Mouse (Mus musculus) limb, embryonic 13.5 days (tissue): ENCODE results near the gene Zfyve28. TPM values are rescaled to one million over a fixed set of nuclear protein-coding genes. Genes with fewer than 3 reads are reported as not detected.

Source experiments
- ATAC-seq: fragments of 200-750 bp; cut with Nextera tagmentation; 2 replicates; pipeline ENCODE4 v1.8.0; 2017; ENCODE audit warnings: low read depth, moderate number of reproducible peaks, moderate TSS enrichment; ENCODE audit not compliant: low FRiP score
- H3K27ac ChIP-seq: fragments of 300-500 bp; sonication (generic); 2 replicates; pipeline ENCODE4 v1.5.1; 2015; ENCODE audit warnings: inconsistent platforms, mild to moderate bottlenecking, moderate library complexity
- H3K27me3 ChIP-seq: fragments of 300-500 bp; sonication (generic); 2 replicates; pipeline ENCODE4 v1.6.1; 2015; ENCODE audit warnings: mild to moderate bottlenecking, inconsistent platforms
- H3K36me3 ChIP-seq: fragments of 300-500 bp; sonication (generic); 2 replicates; pipeline ENCODE4 v1.6.1; 2015; ENCODE audit warnings: inconsistent platforms, mild to moderate bottlenecking, moderate library complexity
- H3K4me1 ChIP-seq: fragments of 300-500 bp; sonication (generic); 2 replicates; pipeline ENCODE4 v1.6.1; 2015; ENCODE audit warnings: inconsistent platforms
- H3K4me2 ChIP-seq: fragments of 300-500 bp; sonication (generic); replicated peaks from 2 replicates; pipeline ENCODE4 v1.6.1; 2015; ENCODE audit warnings: inconsistent platforms, mild to moderate bottlenecking, moderate library complexity
- H3K4me3 ChIP-seq: fragments of 300-500 bp; sonication (generic); 2 replicates; pipeline ENCODE4 v1.5.1; 2015; ENCODE audit warnings: moderate library complexity, mild to moderate bottlenecking, inconsistent platforms
- H3K9ac ChIP-seq: fragments of 300-500 bp; sonication (generic); 2 replicates; pipeline ENCODE4 v1.6.1; 2015; ENCODE audit warnings: mild to moderate bottlenecking, inconsistent platforms
- H3K9me3 ChIP-seq: fragments of 300-500 bp; sonication (generic); 2 replicates; pipeline ENCODE4 v1.6.1; 2016; ENCODE audit warnings: inconsistent platforms
- WGBS: fragments of 180-500 bp; shearing (Covaris S2); methylation state at CpG from one replicate; pipeline ENCODE4 v1.1.7; 2015; 5-methylcytosine and 5-hydroxymethylcytosine counted together
- polyA plus RNA-seq: library from polyadenylated mRNA; unstranded; fragments of >200 nt; fragmentation: Nextera tagmentation; extraction: Ambion mirVana; gene quantifications from 2 replicates; pipeline ENCODE4 v1.2.1, GENCODE M21; 2015

The Zfyve28 gene
- polyA plus RNA-seq, 1 experiment from 2014 or later = 1.3 TPM

GRCm38 (mm10) chr5:34284156-34284750 lies 4.0 kb downstream of the Zfyve28 start:
- no peak overlapping the region for H3K4me2 ChIP-seq
- no peak overlapping the region for H3K9ac ChIP-seq
- H3K9me3 ChIP-seq = no peaks in the 10 kb centered on the region
- no peak for ATAC-seq
- WGBS = 39% methylated on average over 3 of the region's 3 CpGs
- no peak overlapping the region for H3K4me3 ChIP-seq
- peaks cover 70% of the 10 kb centered on the region for H3K27me3 ChIP-seq
- peaks cover 24% of the 10 kb centered on the region for H3K4me1 ChIP-seq
- H3K27ac ChIP-seq = no peak overlapping the region
- H3K36me3 ChIP-seq = no peaks in the 10 kb centered on the region

GRCm38 (mm10) chr5:34283355-34283754 lies 4.9 kb downstream of the Zfyve28 start:
- no peaks in the 10 kb centered on the region for H3K36me3 ChIP-seq
- no peak overlapping the region for H3K4me3 ChIP-seq
- H3K27me3 ChIP-seq = peaks cover 62% of the 10 kb centered on the region
- H3K9ac ChIP-seq = no peak overlapping the region
- no peak for ATAC-seq
- peaks cover 24% of the 10 kb centered on the region for H3K4me1 ChIP-seq
- no peak overlapping the region for H3K4me2 ChIP-seq
- WGBS = 82% methylated on average over 5 of the region's 5 CpGs
- no peaks in the 10 kb centered on the region for H3K9me3 ChIP-seq
- no peak overlapping the region for H3K27ac ChIP-seq

- no peaks in the 10 kb centered on the region for H3K9me3 ChIP-seq
- H3K4me2 ChIP-seq = no peak overlapping the region
- no peak for ATAC-seq
- no peak overlapping the region for H3K4me3 ChIP-seq
- H3K4me1 ChIP-seq = 0 out of 2 replicates have a peak, but pooled peaks cover 5% of the 10 kb centered on the region
- no peak overlapping the region for H3K27ac ChIP-seq
- WGBS = 67% methylated on average over 7 of the region's 7 CpGs
- no peaks in the 10 kb centered on the region for H3K36me3 ChIP-seq
- H3K9ac ChIP-seq = no peak overlapping the region
- H3K27me3 ChIP-seq = peaks cover 38% of the 10 kb centered on the region
These were observed 7.3 kb downstream of the Zfyve28 start for GRCm38 (mm10) chr5:34280976-34281375.

- 89% methylated on average over 9 of the region's 9 CpGs for WGBS
- ATAC-seq = no peak
- no peak overlapping the region for H3K9ac ChIP-seq
- H3K9me3 ChIP-seq = no peaks in the 10 kb centered on the region
- peaks cover 23% of the 10 kb centered on the region for H3K27me3 ChIP-seq
- no peak overlapping the region for H3K27ac ChIP-seq
- 0 out of 2 replicates have a peak, but pooled peaks cover 5% of the 10 kb centered on the region for H3K4me1 ChIP-seq
- H3K4me2 ChIP-seq = no peak overlapping the region
- no peaks in the 10 kb centered on the region for H3K36me3 ChIP-seq
- H3K4me3 ChIP-seq = no peak overlapping the region
These were observed 9.0 kb downstream of the Zfyve28 start for GRCm38 (mm10) chr5:34279214-34279613.

- WGBS = 74% methylated on average over 4 of the region's 4 CpGs
These were observed 10.2 kb downstream of the Zfyve28 start for GRCm38 (mm10) chr5:34278058-34278457.

GRCm38 (mm10) chr5:34276746-34277145 lies 11.5 kb downstream of the Zfyve28 start:
- Histone ChIP-seq H3K9me3 (no peaks in the 10 kb centered on the region), H3K27ac (no peak overlapping the region), H3K4me3 (no peak overlapping the region), H3K36me3 (no peaks in the 10 kb centered on the region), H3K9ac (no peak overlapping the region), H3K4me1 (peaks cover 4% of the 10 kb centered on the region; the same call in 1 of the 2 replicates), H3K4me2 (no peak overlapping the region), H3K27me3 (peaks cover 8% of the 10 kb centered on the region; the same call in 1 of the 2 replicates)
- 67% methylated on average over 6 of the region's 6 CpGs for WGBS
- ATAC-seq = no peak

More at GRCm38 (mm10) chr5:34278058-34278457, 10.2 kb downstream of the Zfyve28 start:
- Histone ChIP-seq H3K9me3 (no peaks in the 10 kb centered on the region), H3K36me3 (no peaks in the 10 kb centered on the region), H3K27ac (no peak overlapping the region), H3K4me1 (peaks cover 7% of the 10 kb centered on the region; the same call in 1 of the 2 replicates), H3K4me3 (no peak overlapping the region), H3K9ac (no peak overlapping the region), H3K27me3 (peaks cover 11% of the 10 kb centered on the region; the same call in 1 of the 2 replicates), H3K4me2 (no peak overlapping the region)
- no peak for ATAC-seq

GRCm38 (mm10) chr5:34276191-34276590 lies 12.1 kb downstream of the Zfyve28 start:
- no peak overlapping the region for H3K27ac ChIP-seq
- no peaks in the 10 kb centered on the region for H3K36me3 ChIP-seq
- no peak overlapping the region for H3K4me3 ChIP-seq
- no peak for ATAC-seq
- H3K9me3 ChIP-seq = no peaks in the 10 kb centered on the region
- peaks cover 4% of the 10 kb centered on the region; the same call in 1 of the 2 replicates for H3K4me1 ChIP-seq
- WGBS = 67% methylated on average over 7 of the region's 7 CpGs
- no peak overlapping the region for H3K4me2 ChIP-seq
- H3K9ac ChIP-seq = no peak overlapping the region
- peaks cover 5% of the 10 kb centered on the region; the same call in 1 of the 2 replicates for H3K27me3 ChIP-seq

GRCm38 (mm10) chr5:34274676-34275293 lies 13.5 kb downstream of the Zfyve28 start:
- Histone ChIP-seq H3K36me3 (no peaks in the 10 kb centered on the region), H3K9ac (no peak overlapping the region), H3K27ac (no peak overlapping the region), H3K4me3 (no peak overlapping the region), H3K27me3 (no peaks in the 10 kb centered on the region), H3K4me2 (no peak overlapping the region), H3K4me1 (peaks cover 4% of the 10 kb centered on the region; the same call in 1 of the 2 replicates), H3K9me3 (no peaks in the 10 kb centered on the region)
- no peak for ATAC-seq
- 87% methylated on average over 10 of the region's 10 CpGs for WGBS

- Histone ChIP-seq H3K27me3 (no peaks in the 10 kb centered on the region), H3K4me1 (peaks cover 4% of the 10 kb centered on the region; the same call in 1 of the 2 replicates), H3K9me3 (no peaks in the 10 kb centered on the region), H3K27ac (no peak overlapping the region), H3K4me3 (no peak overlapping the region), H3K9ac (no peak overlapping the region), H3K36me3 (no peaks in the 10 kb centered on the region), H3K4me2 (no peak overlapping the region)
- WGBS = 87% methylated on average over 3 of the region's 3 CpGs
- ATAC-seq = no peak
These were observed 14.0 kb downstream of the Zfyve28 start for GRCm38 (mm10) chr5:34274268-34274667.

- H3K27me3 ChIP-seq = no peaks in the 10 kb centered on the region
- no peaks in the 10 kb centered on the region for H3K36me3 ChIP-seq
- H3K9ac ChIP-seq = no peak overlapping the region
- no peaks in the 10 kb centered on the region for H3K9me3 ChIP-seq
- WGBS = 47% methylated on average over 5 of the region's 5 CpGs
- no peak overlapping the region for H3K4me3 ChIP-seq
- H3K4me1 ChIP-seq = peaks cover 4% of the 10 kb centered on the region; the same call in 1 of the 2 replicates
- H3K4me2 ChIP-seq = no peak overlapping the region
- H3K27ac ChIP-seq = no peak overlapping the region
- no peak for ATAC-seq
These were observed 15.0 kb downstream of the Zfyve28 start for GRCm38 (mm10) chr5:34273251-34273681.

GRCm38 (mm10) chr5:34271743-34272142 lies 16.5 kb downstream of the Zfyve28 start:
- H3K9ac ChIP-seq = no peak overlapping the region
- no peak for ATAC-seq
- H3K4me2 ChIP-seq = no peak overlapping the region
- H3K4me3 ChIP-seq = no peak overlapping the region
- no peaks in the 10 kb centered on the region for H3K9me3 ChIP-seq
- H3K27me3 ChIP-seq = no peaks in the 10 kb centered on the region
- WGBS = 27% methylated on average over 4 of the region's 4 CpGs
- no peak overlapping the region for H3K27ac ChIP-seq
- H3K4me1 ChIP-seq = peaks cover 4% of the 10 kb centered on the region; the same call in 1 of the 2 replicates
- H3K36me3 ChIP-seq = no peaks in the 10 kb centered on the region

- Histone ChIP-seq H3K4me3 (no peak overlapping the region), H3K4me1 (peaks cover 4% of the 10 kb centered on the region; the same call in 1 of the 2 replicates), H3K4me2 (no peak overlapping the region), H3K36me3 (no peaks in the 10 kb centered on the region), H3K9me3 (no peaks in the 10 kb centered on the region), H3K9ac (no peak overlapping the region), H3K27me3 (no peaks in the 10 kb centered on the region), H3K27ac (no peak overlapping the region)
- ATAC-seq = no peak
- 64% methylated on average over 12 of the region's 12 CpGs for WGBS
These were observed 18.3 kb downstream of the Zfyve28 start for GRCm38 (mm10) chr5:34269921-34270465.
